Mouse (Mus musculus) lung, postnatal 0 days (tissue): ENCODE measurements at regions not wholly inside any gene's neighbourhood (a gene's known extent, or its start where the extent isn't known, plus 50 kb on each side); places are given as distances from the start of the nearest gene placed in this dataset.
A peak's percentile ranks its signal among the peaks of the same experiment; 100 is the strongest.

ENCODE experiments used
- ATAC-seq: fragments of 200-750 bp; cut with Nextera tagmentation; 2 replicates; pipeline ENCODE4 v1.8.0; 2017; ENCODE audit warnings: moderate library complexity
- DNase-seq: peaks from one replicate; pipeline ENCODE4 v3.0.0-alpha.2; 2016; ENCODE audit warnings: low spot score
- H3K27ac ChIP-seq: fragments of 300-500 bp; sonication (generic); 2 replicates; pipeline ENCODE4 v1.5.1; 2014; ENCODE audit warnings: antibody characterized with exemption, mild to moderate bottlenecking, low read length, mixed read lengths
- H3K27me3 ChIP-seq: fragments of 300-500 bp; sonication (generic); replicated peaks from 2 replicates; pipeline ENCODE4 v1.6.1; 2014; ENCODE audit warnings: low read length, mixed read lengths; ENCODE audit not compliant: insufficient read depth
- H3K36me3 ChIP-seq: fragments of 300-500 bp; sonication (generic); 2 replicates; pipeline ENCODE4 v1.6.1; 2014; ENCODE audit warnings: low read length, mixed read lengths; ENCODE audit not compliant: insufficient read depth
- H3K4me1 ChIP-seq: fragments of 300-500 bp; sonication (generic); 2 replicates; pipeline ENCODE4 v1.6.1; 2014; ENCODE audit warnings: antibody characterized with exemption, low read depth, low read length, mixed read lengths; ENCODE audit not compliant: insufficient read depth
- H3K4me2 ChIP-seq: fragments of 300-500 bp; sonication (generic); replicated peaks from 2 replicates; pipeline ENCODE4 v1.6.1; 2014; ENCODE audit warnings: low read depth, mild to moderate bottlenecking, low read length, moderate library complexity, mixed read lengths
- H3K4me3 ChIP-seq: fragments of 300-500 bp; sonication (generic); 2 replicates; pipeline ENCODE4 v1.5.1; 2014; ENCODE audit warnings: low read depth, low read length
- H3K9ac ChIP-seq: fragments of 300-500 bp; sonication (generic); replicated peaks from 2 replicates; pipeline ENCODE4 v1.6.1; 2014; ENCODE audit warnings: low read depth, mild to moderate bottlenecking
- H3K9me3 ChIP-seq: fragments of 300-500 bp; sonication (generic); 2 replicates; pipeline ENCODE4 v1.6.1; 2016; ENCODE audit warnings: low read length, mixed read lengths
- CTCF ChIP-seq: IDR thresholded peaks from 2 replicates; pipeline ENCODE4 v1.5.1; 2016; ENCODE audit warnings: antibody characterized with exemption, mild to moderate bottlenecking
- EP300 ChIP-seq: IDR thresholded peaks from 2 replicates; pipeline ENCODE4 v1.6.1; 2016; ENCODE audit warnings: antibody characterized with exemption, mild to moderate bottlenecking, control low read depth
- WGBS: fragments of 180-500 bp; shearing (Covaris S2); extraction: QIAGEN DNeasy Blood & Tissue Kit; methylation state at CpG from one replicate; pipeline ENCODE4 v1.1.7; 2014; 5-methylcytosine and 5-hydroxymethylcytosine counted together

GRCm38 (mm10) chr7:37413350-37413749 is 360.1 kb downstream of the Zfp536 start:
- H3K36me3 ChIP-seq, result no peaks in the 10 kb centered on the region
- no peak overlapping the region for H3K4me3 ChIP-seq
- no peak overlapping the region for H3K9ac ChIP-seq
- H3K27me3 ChIP-seq, result no peaks in the 10 kb centered on the region
- 34% methylated on average over 4 of the region's 4 CpGs for WGBS
- no peaks in the 10 kb centered on the region for H3K9me3 ChIP-seq
- H3K27ac ChIP-seq, result no peak overlapping the region
- no peak overlapping the region for H3K4me2 ChIP-seq
- ATAC-seq (no peak), DNase-seq (no peak)
- no peak for TF ChIP-seq CTCF
- no peak for TF ChIP-seq EP300
- H3K4me1 ChIP-seq, result no peaks in the 10 kb centered on the region

- TF ChIP-seq EP300 (no peak), CTCF (peak; percentile 36)
- H3K9ac ChIP-seq, result no peak overlapping the region
- H3K36me3 ChIP-seq, result no peaks in the 10 kb centered on the region
- 82% methylated on average over 10 of the region's 10 CpGs for WGBS
- ATAC-seq (no peak), DNase-seq (no peak)
- no peaks in the 10 kb centered on the region for H3K27me3 ChIP-seq
- H3K4me2 ChIP-seq, result no peak overlapping the region
- no peak overlapping the region for H3K27ac ChIP-seq
- H3K4me3 ChIP-seq, result no peak overlapping the region
- no peaks in the 10 kb centered on the region for H3K9me3 ChIP-seq
- H3K4me1 ChIP-seq, result no peaks in the 10 kb centered on the region
Measured at GRCm38 (mm10) chr7:37421704-37422103, 351.7 kb downstream of the Zfp536 start.
